Mouse (Mus musculus) kidney, adult 2 months (tissue): ENCODE results near the gene Fthl17d.
A peak's percentile ranks its signal among the peaks of the same experiment; 100 is the strongest.
"Not testable (repeated sequence)": the region's sequence is repeated elsewhere in the genome, so short reads cannot be mapped to it uniquely, and the experiment has no call there.

Experiments used
- CTCF ChIP-seq: fragments of 200-500 bp; conservative IDR thresholded peaks from 2 replicates; pipeline ENCODE4 v1.5.1; 2011; ENCODE audit warnings: low read depth, mild to moderate bottlenecking, control low read depth, low read length, moderate library complexity, mixed read lengths; ENCODE audit not compliant: insufficient read depth, insufficient read length
- POLR2A ChIP-seq: fragments of 200-500 bp; IDR thresholded peaks from one replicate; pipeline ENCODE4 v1.6.1; 2011; ENCODE audit warnings: low read depth, low read length, control low read depth

- peak; percentile 62 for TF ChIP-seq CTCF
- TF ChIP-seq POLR2A, result not testable (repeated sequence)
Measured at GRCm38 (mm10) chrX:8948130-8948805, 38.3 kb downstream of the Fthl17d start.
